Mouse (Mus musculus) frontal cortex, postnatal 10 days (tissue): Measurements from ENCODE around the gene Gm12887.

ENCODE experiments used
- DNase-seq, 2 experiments: peaks; one replicate each; pipeline ENCODE4 v3.0.0; 2022; ENCODE audit warnings: low spot score in 2 of 2, mixed read lengths in 1 of 2

Gm12887 gene

GRCm38 (mm10) chr4:121622003-121622402 is at the start of gene Gm12887:
Gene Gm12887, minus strand, starts transcription at chr4:121622103.
- DNase-seq = no peak

DNA sequence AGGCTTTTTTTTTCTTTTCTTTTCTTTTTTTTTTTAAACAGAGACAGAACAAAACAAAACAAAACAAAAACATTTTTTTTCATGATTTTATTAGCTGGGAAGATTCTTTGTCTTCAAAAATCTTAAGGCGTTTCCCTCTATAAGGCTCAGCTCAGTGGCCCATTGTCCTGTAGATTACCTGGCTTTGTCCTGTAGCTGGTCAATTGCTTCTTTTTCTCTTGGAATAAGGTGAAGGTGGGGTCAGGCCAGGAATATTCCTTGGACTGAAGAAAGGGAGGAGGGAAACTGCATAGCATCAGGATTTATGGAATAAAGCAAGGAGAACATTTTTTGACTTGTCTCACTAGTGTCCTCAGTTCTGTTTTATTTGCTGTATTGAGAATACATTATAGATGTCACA is 35.1 kb upstream of the Gm12887 start:
- DNase-seq = no peak
